Mouse (Mus musculus) layer of hippocampus, postnatal 10 days (tissue): ENCODE data around the gene 4930442H23Rik. TPM values are rescaled to one million over a fixed set of nuclear protein-coding genes. Genes with fewer than 3 reads are reported as not detected.
A peak's percentile ranks its signal among the peaks of the same experiment; 100 is the strongest.
"Not testable (repeated sequence)": the region's sequence is repeated elsewhere in the genome, so short reads cannot be mapped to it uniquely, and the experiment has no call there.

Experiments used
- DNase-seq, 2 experiments: peaks; one replicate each; pipeline ENCODE4 v3.0.0; 2021; ENCODE audit warnings: low spot score in 2 of 2
- total RNA-seq, 2 experiments: library from RNA; stranded (reverse); gene quantifications; 2 replicates each; pipeline ENCODE4 v1.2.3; 2021

4930442H23Rik gene
- total RNA-seq, 2 experiments from 2014 or later: not detected

DNA sequence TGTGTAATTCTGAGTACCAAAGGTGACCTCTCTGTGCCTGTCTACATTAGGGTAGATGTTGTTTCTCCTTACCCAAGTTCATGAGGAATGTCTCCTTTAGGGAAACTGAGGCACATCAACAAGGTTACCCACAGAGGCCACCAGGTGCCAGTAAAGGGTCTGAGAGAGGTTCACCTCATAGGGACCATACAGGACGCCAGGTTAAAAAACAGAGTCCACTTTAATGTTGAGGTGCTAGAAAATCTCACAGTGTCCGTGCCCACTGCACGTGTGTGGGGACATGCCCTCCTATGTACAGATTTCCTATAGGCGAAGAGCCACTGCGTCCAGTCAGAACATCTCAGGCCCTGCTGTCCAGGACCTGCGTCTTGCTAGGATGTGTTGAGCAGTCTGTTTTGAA is 15.3 kb upstream of the 4930442H23Rik start:
- no peak for DNase-seq

DNA sequence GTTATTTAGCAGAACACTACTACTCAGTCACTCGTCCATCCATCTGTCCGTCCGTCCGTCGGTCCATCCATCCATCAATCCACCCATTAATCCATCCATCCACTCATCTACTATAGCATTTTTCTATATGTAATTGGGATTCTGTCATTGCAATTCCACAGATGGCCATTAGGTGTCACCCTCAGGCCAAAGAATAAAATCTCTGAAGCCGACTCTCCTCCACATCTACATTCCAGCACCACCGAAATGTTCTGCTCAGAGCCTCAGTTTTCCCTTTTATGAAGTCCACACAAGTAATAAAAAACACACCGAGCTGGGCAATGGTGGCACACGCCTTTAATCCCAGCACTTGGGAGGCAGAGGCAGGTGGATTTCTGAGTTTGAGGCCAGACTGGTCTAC is 14.6 kb upstream of the 4930442H23Rik start:
- peak; percentile 68 to 71 for DNase-seq

DNA sequence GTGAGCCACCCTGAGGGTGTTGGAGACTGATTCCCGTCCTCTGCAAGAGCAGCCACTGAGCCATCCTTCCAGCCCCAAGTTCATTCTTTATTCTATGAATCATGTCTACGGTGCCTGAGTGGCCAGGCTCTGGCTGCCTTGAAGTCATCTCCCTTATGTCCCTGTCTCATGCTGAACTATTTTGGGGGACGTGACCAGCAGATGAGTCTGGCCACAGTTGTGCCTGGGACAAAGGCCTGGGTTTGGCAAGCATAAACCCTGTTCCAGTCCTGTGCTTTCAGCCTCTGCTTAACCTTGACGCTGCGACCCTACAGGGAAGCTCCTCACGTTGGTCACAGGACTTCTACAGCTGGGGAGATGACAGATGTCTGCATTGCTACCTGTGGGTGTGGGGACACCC is 13.7 kb upstream of the 4930442H23Rik start:
- DNase-seq: no peak

DNA sequence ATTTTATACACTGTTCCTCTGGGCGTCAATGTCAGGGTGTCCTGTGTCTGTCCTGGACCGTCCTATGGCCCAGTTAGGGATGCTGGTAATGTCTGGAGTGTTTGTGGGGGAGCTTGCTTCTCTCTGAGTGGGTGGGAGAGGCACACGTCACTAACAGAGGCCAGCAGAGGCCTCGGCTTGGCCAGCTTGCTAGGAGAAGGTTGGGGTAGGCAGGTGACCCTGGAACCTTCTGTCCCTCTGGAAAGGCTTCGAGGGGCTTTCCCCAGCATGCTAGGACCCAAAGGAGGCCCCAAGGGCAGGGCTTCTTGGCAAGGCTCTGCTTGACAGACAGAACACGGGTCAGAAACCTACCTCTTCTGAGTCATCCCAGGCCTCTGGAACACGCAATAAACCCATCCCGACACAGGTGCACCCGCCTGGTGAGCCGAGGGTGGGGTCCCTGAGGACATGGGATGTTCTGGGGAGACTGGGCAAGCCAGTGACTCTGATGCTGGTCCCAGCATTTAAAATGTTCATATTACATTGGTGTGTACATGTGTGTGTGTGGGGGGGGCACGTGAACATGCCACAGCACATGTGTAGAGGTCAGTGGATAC is 12.9 kb upstream of the 4930442H23Rik start:
- DNase-seq: peak in 1 of 2 experiments; percentile 3

DNA sequence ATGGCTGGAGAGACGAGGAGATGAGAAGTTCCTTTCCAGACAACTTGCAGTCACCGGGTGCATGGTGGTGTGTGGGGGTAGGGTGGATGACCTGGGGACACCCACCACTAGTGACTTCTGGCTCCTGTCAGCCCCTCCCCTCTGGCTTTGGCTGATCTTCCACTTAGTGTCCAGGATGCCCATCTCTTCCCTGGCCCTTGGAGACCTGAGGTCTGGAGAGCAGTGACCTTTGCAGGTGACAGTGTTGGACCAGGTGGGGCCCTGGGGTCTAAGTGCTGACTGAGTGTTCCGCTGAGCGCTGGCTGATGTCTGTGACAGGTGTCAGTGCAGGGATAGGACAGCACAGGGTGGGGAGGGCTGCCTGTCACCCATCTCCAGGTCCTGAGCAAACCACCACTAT is 11.7 kb upstream of the 4930442H23Rik start:
- DNase-seq: no peak

DNA sequence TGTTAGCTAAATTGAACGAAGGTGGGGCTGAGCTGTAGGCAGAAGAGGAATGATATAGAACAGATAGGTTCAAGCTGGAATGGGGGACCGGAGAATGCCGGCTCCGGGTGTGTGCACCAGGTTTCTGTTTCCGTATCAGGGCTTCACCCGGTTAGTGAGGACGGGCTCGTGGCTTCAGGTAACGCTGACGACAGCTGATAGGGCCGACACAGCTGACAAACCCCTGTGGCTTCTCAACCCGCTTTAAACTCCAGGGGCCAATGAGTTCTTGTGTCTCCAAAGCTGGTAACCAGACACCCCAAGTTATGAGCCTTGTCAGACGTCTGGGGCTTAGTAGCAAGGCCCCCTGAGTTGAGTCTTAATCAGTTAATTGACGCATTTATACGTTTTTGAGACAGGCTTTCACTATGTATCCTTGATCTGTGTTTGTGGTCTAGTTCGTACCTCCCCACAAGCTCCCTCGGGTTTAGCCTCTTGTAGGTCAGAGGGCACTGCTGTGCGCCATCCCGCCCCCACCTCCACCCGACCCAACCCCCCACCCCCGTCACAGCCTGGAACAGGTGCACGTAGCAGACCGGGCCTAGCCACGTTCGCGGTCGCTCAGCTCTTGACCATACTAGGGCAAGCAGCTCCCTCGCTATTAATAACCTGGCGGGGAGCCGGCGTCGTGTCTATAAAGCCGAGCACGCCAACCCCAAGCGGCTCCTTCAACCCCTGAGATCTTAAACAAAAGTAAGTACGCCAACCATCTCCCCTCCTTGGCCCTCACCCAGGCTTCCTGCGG is 10.5 kb upstream of the 4930442H23Rik start:
- no peak for DNase-seq

DNA sequence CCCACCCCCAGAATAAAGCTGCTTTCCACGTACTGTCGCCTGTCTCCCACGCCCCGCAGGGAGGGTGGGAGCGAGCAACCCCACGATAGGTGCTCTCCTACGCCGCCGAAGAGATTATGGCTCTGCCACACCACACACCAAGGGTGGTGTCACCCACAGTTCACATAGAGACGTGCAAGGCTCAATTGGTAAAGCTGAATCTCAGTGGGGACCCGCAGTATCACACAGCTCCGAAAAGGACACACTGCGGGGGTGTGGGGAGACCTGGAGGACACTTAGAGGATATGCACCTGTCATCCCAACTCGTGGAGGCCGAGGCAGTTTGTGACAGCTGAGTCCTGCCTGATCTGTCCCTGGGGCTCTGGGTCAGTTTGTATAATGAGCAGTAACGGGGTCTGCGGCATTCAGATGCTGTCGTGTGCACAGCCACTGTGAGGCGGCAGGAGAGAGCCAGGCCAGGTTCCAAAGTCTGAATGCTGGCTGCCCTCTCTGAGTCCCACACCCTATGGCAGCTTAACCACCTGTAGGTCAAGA is 9.4 kb upstream of the 4930442H23Rik start:
- peak in 1 of 2 experiments; percentile 50 for DNase-seq

DNA sequence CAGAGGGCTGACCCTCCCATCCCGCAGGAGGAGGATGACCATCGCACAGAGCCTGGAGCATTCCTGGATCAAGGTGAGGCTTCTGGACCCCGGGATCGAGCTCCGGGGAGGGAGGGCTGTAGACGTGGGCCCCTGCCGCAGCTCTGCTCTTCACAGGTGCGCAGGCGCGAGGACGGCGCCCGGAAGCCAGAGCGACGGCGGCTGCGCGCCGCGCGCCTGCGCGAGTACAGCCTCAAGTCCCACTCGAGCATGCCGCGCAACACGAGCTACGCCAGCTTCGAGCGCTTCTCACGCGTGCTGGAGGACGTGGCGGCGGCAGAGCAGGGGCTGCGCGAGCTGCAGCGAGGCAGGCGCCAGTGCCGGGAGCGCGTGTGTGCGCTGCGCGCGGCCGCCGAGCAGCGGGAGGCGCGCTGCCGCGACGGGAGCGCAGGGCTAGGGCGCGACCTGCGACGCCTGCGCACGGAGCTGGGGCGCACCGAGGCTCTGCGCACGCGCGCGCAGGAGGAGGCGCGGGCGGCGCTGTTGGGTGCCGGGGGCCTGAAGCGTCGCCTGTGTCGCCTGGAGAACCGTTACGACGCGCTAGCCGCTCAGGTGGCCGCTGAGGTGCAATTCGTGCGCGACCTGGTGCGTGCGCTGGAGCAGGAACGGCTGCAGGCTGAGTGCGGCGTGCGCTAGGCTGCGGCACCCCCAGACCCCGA is 8.8 kb upstream of the 4930442H23Rik start:
- peak; percentile 80 to 90 for DNase-seq

DNA sequence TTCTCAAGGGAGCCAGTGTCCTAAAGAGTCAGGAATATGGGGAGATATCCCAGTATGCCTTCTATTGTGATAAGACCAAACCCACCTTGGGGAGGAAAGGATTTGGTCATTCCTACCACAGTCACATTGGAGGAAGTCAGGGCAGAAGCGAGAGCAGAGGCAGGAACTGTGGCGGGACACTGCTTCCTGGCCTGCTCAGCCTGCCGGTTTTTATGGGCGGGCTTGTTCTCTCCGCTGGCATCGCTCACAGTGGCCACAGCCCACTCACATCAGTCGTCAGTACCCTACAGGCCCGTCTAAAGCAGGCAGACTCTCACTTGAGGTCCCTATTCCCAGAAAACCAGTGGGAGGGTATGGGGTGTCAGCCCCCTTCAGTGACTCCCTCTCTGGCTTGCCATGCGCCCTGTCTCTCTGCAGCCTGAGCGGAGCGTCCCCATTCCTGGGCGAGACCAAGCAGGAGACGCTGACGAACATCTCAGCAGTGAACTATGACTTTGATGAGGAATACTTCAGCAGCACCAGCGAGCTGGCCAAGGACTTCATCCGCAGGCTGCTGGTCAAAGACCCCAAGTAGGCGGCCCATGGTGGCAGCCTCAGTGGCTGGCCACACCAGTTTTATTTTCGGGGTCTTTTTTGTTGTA is 7.8 kb upstream of the 4930442H23Rik start:
- no peak for DNase-seq

DNA sequence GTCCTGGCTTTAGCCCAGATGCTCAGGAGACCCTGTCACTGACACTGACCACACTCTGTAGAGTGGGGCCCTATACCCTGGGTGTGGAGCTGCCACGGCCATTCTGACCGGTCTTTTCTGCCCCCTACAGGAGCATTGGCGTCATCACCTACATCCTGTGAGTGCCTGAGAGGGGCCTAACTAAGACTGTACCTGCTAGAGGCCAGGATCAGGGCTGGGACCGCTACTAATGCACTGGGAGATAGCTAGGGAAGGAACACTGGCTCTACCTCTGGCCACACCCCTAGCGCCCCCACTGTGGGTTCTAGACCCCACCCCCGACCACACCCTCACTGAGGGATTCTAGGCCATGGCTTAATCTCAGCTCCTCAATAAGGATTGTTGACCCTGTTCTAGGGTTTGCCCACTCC is 7.3 kb upstream of the 4930442H23Rik start:
- DNase-seq: no peak

DNA sequence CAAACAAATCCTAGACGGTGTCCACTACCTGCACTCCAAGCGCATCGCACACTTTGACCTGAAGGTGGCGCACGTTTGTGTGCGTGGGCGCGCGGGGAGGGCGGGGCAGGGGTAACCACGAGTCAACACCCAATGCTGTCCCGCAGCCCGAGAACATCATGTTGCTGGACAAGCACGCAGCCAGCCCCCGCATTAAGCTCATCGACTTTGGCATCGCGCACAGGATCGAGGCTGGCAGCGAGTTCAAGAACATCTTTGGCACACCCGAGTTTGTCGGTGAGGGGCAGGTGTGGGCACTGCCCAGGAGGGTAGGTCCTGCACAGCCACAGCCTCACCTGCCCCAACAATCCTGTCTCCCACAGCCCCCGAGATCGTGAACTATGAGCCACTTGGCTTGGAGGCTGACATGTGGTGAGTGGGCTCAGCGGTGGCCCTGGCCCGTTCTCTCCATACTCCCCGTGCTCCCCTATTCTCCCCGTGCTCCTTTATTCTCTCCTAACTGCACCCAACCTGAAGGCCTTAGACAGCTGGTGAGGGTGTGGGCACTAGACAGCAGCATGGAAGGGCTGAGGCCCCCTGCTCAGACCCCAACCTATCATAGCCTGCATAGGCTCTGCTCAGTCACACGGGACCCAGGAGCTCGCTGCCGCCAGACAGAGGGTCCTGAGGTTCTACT is 6.7 kb upstream of the 4930442H23Rik start:
- DNase-seq: no peak

DNA sequence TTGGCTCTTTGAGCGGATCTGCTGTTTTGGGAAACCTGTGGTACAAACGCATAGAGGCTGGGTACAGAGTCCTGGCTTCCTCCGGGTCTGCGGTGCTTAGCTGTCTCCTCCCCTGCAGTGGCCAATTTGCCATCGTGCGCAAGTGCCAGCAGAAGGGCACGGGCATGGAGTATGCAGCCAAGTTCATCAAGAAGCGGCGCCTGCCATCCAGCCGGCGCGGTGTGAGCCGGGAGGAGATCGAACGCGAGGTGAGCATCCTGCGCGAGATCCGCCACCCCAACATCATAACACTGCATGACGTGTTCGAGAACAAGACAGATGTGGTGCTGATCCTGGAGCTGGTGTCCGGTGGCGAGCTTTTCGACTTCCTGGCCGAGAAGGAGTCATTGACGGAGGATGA is 6.2 kb upstream of the 4930442H23Rik start:
- DNase-seq: no peak

DNA sequence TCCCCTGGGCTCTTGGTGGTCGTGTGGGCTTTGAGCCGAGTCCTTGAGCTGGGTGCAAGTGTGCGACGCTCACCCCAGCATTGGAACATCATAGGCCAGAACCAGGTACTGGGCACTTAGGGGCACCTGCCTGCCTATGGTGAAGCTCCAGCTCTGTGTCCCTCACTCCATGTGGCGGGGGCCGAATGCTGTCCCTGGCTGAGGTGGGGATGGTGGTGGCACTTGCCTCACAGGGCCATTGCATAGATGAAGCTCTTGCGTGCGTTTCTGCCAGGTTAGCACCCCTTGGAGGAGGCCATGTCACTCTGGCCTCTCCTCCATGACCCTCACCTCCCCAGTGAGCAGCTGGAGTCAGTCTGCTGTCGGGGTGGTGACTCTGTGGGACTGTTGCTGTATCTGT is 3.5 kb upstream of the 4930442H23Rik start:
- no peak for DNase-seq

DNA sequence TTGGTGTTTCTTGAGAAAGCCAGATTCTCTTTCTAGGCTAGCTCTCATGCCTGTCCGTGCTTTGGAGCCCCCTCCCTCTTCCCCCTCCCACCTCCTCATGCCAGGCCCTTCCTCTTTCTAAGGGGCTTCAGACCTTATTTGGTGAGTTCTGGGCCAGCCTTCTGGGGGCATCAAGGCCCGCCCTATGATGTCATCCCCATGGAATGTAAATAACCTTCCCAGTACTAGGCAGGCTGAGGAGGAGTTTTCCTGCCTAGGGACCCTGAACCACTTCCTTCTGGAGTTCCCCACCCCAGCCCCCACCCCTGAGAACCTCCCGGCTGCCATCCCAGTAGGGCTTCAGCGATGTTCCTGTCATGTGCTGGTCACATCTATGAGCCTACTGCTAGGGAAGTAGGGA is 1.1 kb upstream of the 4930442H23Rik start:
- no peak for DNase-seq

DNA sequence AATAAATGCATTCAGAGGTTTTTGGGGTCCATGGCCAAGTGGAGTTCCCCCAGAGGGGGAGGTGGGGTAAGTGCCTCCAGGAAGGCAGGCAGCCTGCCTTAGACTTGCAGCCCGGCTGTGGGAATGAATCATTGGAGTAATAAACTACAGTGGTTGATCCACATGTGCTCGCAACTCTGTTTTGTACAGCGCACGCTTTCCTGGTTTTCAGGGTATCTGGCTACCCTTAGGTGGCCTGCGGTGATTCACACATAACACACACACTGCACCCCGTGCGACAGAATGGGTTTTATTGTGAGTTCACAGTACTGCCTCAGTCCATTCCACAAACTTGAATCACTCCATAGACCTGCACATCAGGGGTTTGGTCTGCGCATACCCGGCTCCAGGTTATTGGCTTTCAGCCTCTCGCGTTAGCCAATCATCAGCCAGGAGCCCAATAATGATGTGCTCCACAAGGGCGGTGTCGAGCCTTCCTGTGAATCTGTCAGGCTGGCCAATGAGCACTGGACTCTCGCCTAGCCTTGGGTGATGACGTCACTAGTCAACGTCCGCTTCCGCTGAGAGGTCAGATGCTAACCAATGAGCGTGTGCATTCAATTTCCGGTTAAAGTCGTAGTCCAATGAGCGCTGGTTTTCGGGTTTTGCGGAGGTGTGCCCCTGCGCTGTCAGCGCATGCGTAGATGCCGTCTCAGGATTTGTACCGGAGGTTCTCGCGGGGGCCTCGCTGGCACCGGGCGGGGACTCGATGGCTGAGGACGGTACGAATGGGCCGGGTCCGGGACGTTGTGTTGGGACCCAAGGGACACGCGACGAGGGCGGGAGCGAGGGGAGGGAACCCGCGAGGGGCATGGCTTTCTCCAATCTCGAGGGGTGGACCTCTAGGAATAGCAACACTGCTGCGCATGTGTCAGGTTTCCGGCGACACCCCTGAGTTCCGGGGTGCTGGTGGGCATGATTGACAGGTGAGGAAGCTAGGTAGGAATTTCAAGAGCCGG is 1.0 kb downstream of the 4930442H23Rik start, which contains the start of gene Dapk3:
Gene Dapk3, plus strand, starts transcription at position 670 of the 998 bp plus-strand sequence.
- peak; percentile 96 for DNase-seq

DNA sequence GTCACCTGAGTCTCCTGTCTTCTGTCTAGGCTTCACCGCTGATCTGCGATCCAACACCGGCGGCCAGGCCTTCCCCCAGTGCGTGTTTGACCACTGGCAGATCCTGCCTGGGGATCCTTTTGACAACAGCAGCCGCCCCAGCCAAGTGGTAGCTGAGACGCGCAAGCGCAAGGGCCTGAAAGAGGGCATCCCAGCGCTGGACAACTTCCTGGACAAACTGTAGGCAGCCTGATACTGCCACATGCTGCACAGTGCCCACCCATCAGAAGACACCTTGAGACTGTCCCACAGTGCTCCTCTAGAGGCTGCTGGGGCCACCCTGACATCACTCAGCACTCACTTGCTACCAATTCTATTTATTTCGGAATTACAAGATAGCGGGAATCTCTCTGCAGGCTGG is 1.8 kb downstream of the 4930442H23Rik start:
- not testable (repeated sequence) for DNase-seq

DNA sequence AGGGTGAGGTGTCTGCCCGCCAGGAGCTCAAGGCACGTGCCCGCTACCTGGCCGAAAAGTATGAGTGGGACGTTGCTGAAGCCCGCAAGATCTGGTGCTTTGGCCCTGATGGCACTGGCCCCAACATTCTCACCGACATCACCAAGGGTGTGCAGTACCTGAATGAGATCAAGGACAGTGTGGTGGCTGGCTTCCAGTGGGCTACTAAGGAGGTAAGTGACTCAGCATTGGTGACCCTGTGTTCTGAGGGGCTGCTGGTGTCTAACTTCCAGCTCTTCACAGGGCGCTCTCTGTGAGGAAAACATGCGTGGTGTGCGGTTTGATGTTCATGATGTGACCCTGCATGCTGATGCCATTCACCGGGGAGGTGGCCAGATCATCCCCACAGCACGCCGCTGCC is 2.7 kb downstream of the 4930442H23Rik start:
- DNase-seq: no peak

DNA sequence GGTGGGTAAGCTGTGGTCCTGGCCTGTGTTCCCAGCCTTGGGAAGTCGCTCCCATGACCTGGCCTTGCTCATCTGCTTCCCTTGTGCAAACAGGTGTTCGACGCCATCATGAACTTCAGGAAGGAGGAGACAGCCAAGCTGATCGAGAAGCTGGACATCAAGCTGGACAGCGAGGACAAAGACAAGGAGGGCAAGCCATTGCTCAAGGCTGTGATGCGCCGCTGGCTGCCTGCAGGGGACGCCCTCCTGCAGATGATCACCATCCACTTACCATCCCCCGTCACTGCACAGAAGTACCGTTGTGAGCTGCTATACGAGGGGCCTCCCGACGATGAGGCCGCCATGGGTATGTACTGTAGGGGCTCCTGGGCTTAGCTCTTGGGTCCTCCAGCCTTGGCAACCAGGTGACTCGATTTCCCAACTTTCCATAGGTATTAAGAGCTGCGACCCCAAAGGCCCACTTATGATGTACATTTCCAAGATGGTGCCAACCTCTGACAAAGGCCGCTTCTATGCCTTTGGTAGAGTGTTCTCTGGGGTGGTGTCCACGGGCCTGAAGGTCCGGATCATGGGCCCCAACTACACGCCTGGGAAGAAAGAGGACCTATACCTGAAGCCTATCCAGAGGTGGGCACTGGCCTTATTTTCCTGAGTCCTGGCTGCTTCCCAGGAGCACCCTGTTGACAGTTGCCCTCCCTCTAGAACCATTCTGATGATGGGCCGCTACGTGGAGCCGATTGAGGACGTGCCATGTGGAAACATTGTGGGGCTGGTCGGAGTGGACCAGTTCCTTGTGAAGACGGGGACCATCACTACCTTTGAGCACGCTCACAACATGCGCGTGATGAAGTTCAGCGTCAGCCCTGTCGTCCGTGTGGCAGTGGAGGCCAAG is 4.0 kb downstream of the 4930442H23Rik start:
- DNase-seq: no peak

DNA sequence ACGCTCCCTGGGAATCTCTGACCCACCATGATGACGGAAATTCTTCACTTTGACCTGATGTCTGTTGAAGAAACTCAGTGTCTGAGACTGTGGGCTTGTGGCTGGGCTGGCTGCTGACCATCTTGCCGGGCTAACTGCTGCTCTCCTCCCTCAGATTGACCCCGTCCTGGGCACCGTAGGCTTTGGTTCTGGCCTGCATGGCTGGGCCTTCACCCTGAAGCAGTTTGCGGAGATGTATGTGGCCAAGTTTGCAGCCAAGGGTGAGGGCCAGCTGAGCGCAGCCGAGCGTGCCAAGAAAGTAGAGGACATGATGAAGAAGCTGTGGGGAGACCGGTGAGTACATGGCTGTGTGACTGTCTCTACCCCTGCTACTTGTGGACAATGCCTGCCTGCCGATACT is 4.7 kb downstream of the 4930442H23Rik start:
- DNase-seq: no peak
